28 mouse cellular contexts compared by ENCODE assay signal in the genomic region with DNA sequence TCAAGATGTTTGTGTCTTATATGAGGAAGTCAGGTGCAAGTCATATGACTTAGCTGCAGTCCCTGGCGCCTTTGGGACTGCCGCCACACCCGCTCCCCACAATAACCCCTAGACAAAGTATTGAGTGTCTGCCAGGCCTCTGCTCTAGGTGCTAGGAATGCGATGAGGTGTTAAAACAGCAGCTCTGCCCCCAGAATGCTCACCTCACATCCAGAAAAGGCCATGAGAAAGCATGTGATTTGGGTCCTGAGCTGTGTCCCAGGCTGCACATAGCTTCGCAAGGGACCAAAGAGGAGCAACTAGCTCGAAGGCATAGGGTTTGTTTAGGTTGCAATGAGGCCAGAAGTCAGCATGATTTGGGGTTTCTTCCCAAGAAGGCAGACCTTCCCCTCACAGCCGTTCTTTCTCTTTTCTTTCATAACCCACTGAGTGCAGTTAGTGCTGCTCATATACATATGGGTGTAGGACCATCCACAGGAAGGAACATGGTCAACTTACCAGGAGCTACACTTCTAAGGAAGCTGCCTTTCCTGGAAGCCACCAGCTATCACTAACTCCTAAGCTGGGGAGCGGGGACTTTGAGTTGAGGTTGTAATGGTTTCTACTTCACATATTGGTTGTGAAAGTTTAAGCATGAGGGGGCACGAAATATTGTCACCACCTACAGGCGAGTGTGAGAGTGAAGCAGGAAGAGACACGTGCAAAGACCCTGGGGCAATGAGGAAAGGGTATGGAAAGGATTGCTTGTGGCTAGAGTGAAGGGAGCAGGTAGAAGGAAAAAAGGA.
DNase-seq lines count a peak whose midpoint lies in the region; ATAC-seq and TF ChIP-seq lines count a peak whose summit lies in the region.
"Had no signal": no experiment of that assay in that cellular context is flagged by ENCODE, and none has a peak within 500 bp of the region (broad histone marks: within the 10 kb centered on the region; RNA-seq: fewer than 3 reads in every experiment).

No protein-coding gene starts in this region.

- no peak for TF ChIP-seq CTCF in layer of hippocampus, adult 2 months (conservative IDR thresholded peaks at IDR 0.05)
- no peak for TF ChIP-seq CTCF in lung, adult 2 months (IDR thresholded peaks at IDR 0.05; ENCODE audit: insufficient read depth, low read length)

- peak in 1 of 2 experiments; percentile 4 for DNase-seq in layer of hippocampus, adult 2 months (ENCODE audit: low spot score in 2 of 2)
- no peak for DNase-seq in layer of hippocampus, adult 8-10 months (ENCODE audit: low spot score in 2 of 2)
- DNase-seq in lung, adult 2 months, result no peak
- DNase-seq in ZHBTc4 (ENCODE audit: low read depth, low spot score), result peak; percentile 60
- DNase-seq: adrenal gland, adult 8-10 months; adrenal gland, postnatal 25 days; cerebellum, adult 11-12 months; cerebellum, adult 8-10 months; cerebellum, postnatal 10 days; cerebellum, postnatal 36 days; embryo, embryonic 11 days; gastrocnemius, postnatal 25 days; heart, adult 2 months; heart, postnatal 10 days; heart, postnatal 4 days had no signal

- ATAC-seq in lung, embryonic 16.5 days (ENCODE audit: low read depth), result no peak
- ATAC-seq in monocyte, adult 5-6 weeks (replicated peaks; ENCODE audit: insufficient number of reproducible peaks, low FRiP score, low TSS enrichment, poor library complexity, severe bottlenecking), result 0 out of 2 replicates have a peak, but pooled peaks have one; percentile 13
- ATAC-seq: activated CD4-positive, CD25-positive, alpha-beta regulatory T cell, adult 4 months; CD4-positive, CD25-positive, alpha-beta regulatory T cell, adult 4 months; forebrain, embryonic 15.5 days; hindbrain, postnatal 0 days had no signal

- H3K27ac ChIP-seq in layer of hippocampus, adult 2 months, result peak overlapping the region; percentile 60; the same call in 1 of the 2 replicates
- H3K27ac ChIP-seq in lung, embryonic 16.5 days (ENCODE audit: low read length), result peak overlapping the region; percentile 26; the same call in 1 of the 2 replicates
- H3K27ac ChIP-seq: embryonic facial prominence, embryonic 10.5 days; embryonic facial prominence, embryonic 13.5 days; forebrain, embryonic 12.5 days; heart, adult 2 months; heart, embryonic 15.5 days; hindbrain, embryonic 14.5 days; hindbrain, postnatal 0 days had no signal

- no peak overlapping the region for H3K4me3 ChIP-seq in layer of hippocampus, adult 2 months
- no peak overlapping the region for H3K4me3 ChIP-seq in lung, embryonic 16.5 days (ENCODE audit: low read length)
- no peak overlapping the region for H3K4me3 ChIP-seq in lung, adult 2 months (replicated peaks; ENCODE audit: extremely low read depth, low read depth, low read length)
- H3K4me3 ChIP-seq: embryonic facial prominence, embryonic 10.5 days; embryonic facial prominence, embryonic 13.5 days; erythroblast, embryonic 14.5 days; forebrain, embryonic 12.5 days; forebrain, embryonic 15.5 days; heart, adult 2 months; heart, embryonic 15.5 days had no signal

- H3K9me3 ChIP-seq in lung, embryonic 16.5 days (ENCODE audit: control insufficient read depth, low read length), result no peaks in the 10 kb centered on the region
- H3K9me3 ChIP-seq: embryonic facial prominence, embryonic 10.5 days; embryonic facial prominence, embryonic 13.5 days; forebrain, embryonic 12.5 days; forebrain, embryonic 15.5 days; heart, embryonic 15.5 days had no signal

- no peak for TF ChIP-seq POLR2A in lung, adult 2 months (IDR thresholded peaks at IDR 0.05; ENCODE audit: borderline replicate concordance, extremely low read depth, low read depth, low read length)

- H3K9ac ChIP-seq in lung, embryonic 16.5 days (ENCODE audit: low read length), result no peak overlapping the region
- H3K9ac ChIP-seq: embryonic facial prominence, embryonic 13.5 days; forebrain, embryonic 12.5 days; forebrain, embryonic 15.5 days; heart, embryonic 15.5 days; hindbrain, embryonic 14.5 days had no signal

- no peaks in the 10 kb centered on the region for H3K4me1 ChIP-seq in lung, embryonic 16.5 days (replicated peaks; ENCODE audit: control insufficient read depth, insufficient read depth, low read length)
- no peaks in the 10 kb centered on the region; the same call in 1 of the 2 replicates for H3K4me1 ChIP-seq in lung, adult 2 months (ENCODE audit: control insufficient read depth, insufficient read depth, low read length)
- H3K4me1 ChIP-seq: embryonic facial prominence, embryonic 10.5 days; embryonic facial prominence, embryonic 13.5 days; forebrain, embryonic 12.5 days; forebrain, embryonic 15.5 days had no signal

- H3K36me3 ChIP-seq in lung, embryonic 16.5 days (ENCODE audit: control insufficient read depth, insufficient read depth, low read length), result no peaks in the 10 kb centered on the region
- H3K36me3 ChIP-seq: embryonic facial prominence, embryonic 10.5 days; embryonic facial prominence, embryonic 13.5 days; forebrain, embryonic 12.5 days; forebrain, embryonic 15.5 days had no signal

- no peak overlapping the region for H3K4me2 ChIP-seq in lung, embryonic 16.5 days (ENCODE audit: low read depth, low read length)
- H3K4me2 ChIP-seq: embryonic facial prominence, embryonic 13.5 days; forebrain, embryonic 12.5 days; forebrain, embryonic 15.5 days; heart, embryonic 11.5 days; heart, embryonic 15.5 days; hindbrain, embryonic 14.5 days had no signal

- WGBS in lung, embryonic 16.5 days, result 87% methylated on average over 11 of the region's 11 CpGs
- WGBS in lung, adult 2 months, result 91% methylated on average over 11 of the region's 11 CpGs

- no peaks in the 10 kb centered on the region for H3K27me3 ChIP-seq in lung, embryonic 16.5 days (ENCODE audit: control insufficient read depth, insufficient read depth, low read depth, low read length)
- H3K27me3 ChIP-seq: embryonic facial prominence, embryonic 13.5 days; forebrain, embryonic 12.5 days; forebrain, embryonic 15.5 days; heart, embryonic 15.5 days had no signal
